Mouse (Mus musculus): ENCODE results near the gene 1700066M21Rik. TPM values are rescaled to one million over a fixed set of nuclear protein-coding genes. Genes with fewer than 3 reads are reported as not detected.

Gene 1700066M21Rik
- 14.7 and 17.6 TPM in 2 replicates for polyA plus RNA-seq (2015; fragmentation: Nextera tagmentation; extraction: Ambion mirVana)

DNA sequence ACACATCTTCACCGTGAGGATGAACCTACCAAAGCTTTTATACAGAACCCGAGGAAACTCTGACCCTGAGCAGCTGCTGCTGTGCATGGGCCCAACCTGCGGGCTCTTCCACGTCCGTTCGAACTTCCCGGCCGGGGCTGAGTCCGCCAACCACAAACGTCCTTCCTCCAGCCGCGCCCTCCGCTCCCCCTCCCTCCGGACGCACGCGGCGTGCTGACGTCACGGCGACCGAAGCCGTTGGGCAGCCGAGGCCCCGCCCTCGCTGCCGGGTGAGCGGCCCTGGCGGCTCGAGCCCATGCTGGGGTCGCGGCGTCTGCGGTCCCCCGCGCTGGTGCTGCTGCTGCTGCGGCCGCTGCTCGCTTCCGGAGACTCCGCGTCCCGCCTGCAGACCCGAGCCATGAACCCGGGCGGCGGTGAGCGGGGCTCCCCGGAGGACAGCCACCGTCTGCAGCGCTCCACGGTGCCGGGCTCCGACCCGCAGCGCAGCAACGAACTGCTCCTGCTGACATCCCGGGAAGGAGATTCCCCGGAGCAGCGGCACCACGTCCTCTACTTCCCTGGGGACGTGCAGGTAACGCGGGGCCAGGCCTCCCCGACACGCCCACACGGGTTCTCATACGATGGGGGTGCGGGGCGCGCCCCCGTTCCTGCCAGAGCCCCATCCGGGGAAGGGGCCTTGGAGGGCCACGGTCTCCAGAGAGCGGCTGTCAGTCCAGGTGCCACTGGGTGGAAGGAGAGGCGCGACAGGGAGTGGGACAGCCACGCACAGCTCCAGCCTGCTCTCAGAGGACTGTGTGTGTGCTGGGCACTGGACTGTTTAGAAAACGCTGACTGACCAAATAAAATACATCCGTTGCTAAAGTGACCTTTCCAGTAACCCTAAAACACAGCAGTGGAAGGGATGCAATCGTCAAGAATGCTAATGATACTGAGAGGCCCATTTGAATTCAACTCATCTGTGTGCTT lies at the start of gene 1700066M21Rik:
1700066M21Rik (plus strand) TSS at position 245 of the 966 bp plus-strand sequence.
- H3K9ac ChIP-seq = peak within 1 kb of the TSS; percentile 96
- ATAC-seq (ENCODE audit: low FRiP score) = peak; percentile 96
- H3K27me3 ChIP-seq = no peaks in the 10 kb centered on the region
- H3K4me3 ChIP-seq = peak within 1 kb of the TSS; percentile 96
- H3K4me1 ChIP-seq (replicated peaks) = peaks cover 19% of the 10 kb centered on the region
- WGBS = under 1% methylated on average over 81 of the region's 81 CpGs
- H3K9me3 ChIP-seq = no peaks in the 10 kb centered on the region
- H3K27ac ChIP-seq = peak within 1 kb of the TSS; percentile 93
- H3K4me2 ChIP-seq = peak within 1 kb of the TSS; percentile 84
- no peaks in the 10 kb centered on the region for H3K36me3 ChIP-seq

DNA sequence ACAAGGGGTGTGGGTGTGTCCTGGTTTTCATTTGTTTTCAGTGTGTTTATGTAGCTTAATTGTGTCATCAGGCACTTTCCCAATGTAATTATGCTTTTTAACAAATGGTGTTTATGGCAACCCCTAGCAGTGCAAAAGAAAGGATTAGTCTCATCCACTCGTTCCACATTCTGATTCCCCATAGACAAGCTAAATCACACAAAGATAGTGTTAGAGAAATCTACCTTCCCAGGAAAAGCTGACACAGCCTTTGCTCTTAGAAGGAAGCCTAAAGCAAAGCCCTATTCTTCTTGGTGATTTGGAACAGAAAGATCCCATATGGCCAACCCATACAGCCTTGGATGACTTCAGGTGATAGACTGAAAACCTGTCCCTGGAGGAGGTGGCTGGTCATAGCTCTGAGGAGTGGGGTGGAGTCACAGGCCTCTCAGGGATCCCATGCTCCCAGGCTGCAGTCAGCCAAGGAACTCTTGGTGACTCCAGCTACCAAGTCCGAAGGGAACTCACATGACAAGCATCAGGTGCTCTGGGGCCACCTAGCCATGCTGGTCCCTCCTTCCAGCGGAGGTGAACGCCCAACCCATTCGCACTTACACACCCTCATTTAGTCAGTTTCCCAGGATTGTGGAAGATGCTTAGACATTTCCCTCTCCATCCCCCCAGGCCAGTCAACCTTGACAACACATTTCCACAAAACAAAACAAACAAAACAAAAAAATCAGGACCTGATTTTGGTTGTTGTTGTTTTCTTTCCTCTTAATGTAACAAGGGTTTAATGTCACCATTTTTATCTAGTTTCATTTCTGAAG lies 47.9 kb upstream of the 1700066M21Rik start:
- ATAC-seq (ENCODE audit: low FRiP score) = no peak
- H3K9ac ChIP-seq = no peak overlapping the region
- no peaks in the 10 kb centered on the region for H3K9me3 ChIP-seq
- no peak overlapping the region for H3K4me3 ChIP-seq
- H3K27ac ChIP-seq = no peak overlapping the region
- H3K27me3 ChIP-seq = no peaks in the 10 kb centered on the region
- no peaks in the 10 kb centered on the region for H3K36me3 ChIP-seq
- 86% methylated on average over 5 of the region's 5 CpGs for WGBS
- peaks cover 5% of the 10 kb centered on the region; the same call in 1 of the 2 replicates for H3K4me1 ChIP-seq (replicated peaks)
- H3K4me2 ChIP-seq = no peak overlapping the region

DNA sequence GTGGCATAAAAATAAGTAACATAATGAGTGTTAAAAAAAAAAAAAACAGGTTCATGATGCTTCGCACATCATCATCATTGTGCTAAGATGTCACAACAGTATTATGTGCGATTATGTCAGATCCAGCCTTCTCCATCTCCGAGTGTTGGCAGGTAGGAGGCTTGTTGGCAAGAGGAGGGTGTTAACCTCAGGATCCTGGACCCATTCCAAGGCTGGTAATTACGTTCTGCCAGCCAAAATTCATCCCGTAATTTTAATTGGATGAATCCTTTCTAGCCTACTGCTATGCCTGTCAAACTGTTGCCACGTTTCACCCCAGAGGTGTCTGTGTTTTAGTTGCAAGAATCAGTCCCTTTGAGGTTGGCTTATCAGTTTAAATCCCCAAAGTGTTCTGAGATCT lies 47.2 kb upstream of the 1700066M21Rik start:
- Histone ChIP-seq H3K27me3 (no peaks in the 10 kb centered on the region), H3K9ac (no peak overlapping the region), H3K27ac (no peak overlapping the region), H3K36me3 (no peaks in the 10 kb centered on the region), H3K9me3 (no peaks in the 10 kb centered on the region), H3K4me2 (no peak overlapping the region), H3K4me3 (no peak overlapping the region), H3K4me1 (replicated peaks) (peaks cover 5% of the 10 kb centered on the region; the same call in 1 of the 2 replicates)
- no peak for ATAC-seq (ENCODE audit: low FRiP score)
- WGBS = 64% methylated on average over 6 of the region's 6 CpGs

DNA sequence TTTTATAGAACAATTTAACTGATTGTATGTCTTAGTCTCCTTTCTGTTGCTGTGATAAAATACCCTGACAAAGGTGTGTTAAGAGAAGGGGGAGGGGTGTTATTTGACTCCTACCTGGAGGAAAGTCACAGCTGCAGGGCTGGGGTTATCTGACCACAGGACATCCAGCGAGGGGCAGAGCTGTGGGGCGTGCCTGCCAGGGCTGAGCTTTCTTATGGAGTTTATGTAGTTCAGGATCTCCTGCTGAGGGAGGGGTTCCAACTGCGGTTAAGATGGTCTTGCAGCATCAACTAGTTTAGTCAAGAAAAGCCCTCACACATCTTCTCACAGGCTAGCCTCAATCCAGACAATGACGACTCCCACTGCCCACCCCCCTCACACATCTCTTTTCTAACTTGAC lies 45.4 kb upstream of the 1700066M21Rik start:
- H3K4me3 ChIP-seq = no peak overlapping the region
- no peak overlapping the region for H3K9ac ChIP-seq
- H3K4me1 ChIP-seq (replicated peaks) = peaks cover 5% of the 10 kb centered on the region; the same call in 1 of the 2 replicates
- WGBS = 32% methylated on average over 4 of the region's 4 CpGs
- H3K9me3 ChIP-seq = no peaks in the 10 kb centered on the region
- ATAC-seq (ENCODE audit: low FRiP score) = no peak
- no peaks in the 10 kb centered on the region for H3K27me3 ChIP-seq
- H3K27ac ChIP-seq = no peak overlapping the region
- no peak overlapping the region for H3K4me2 ChIP-seq
- H3K36me3 ChIP-seq = no peaks in the 10 kb centered on the region

DNA sequence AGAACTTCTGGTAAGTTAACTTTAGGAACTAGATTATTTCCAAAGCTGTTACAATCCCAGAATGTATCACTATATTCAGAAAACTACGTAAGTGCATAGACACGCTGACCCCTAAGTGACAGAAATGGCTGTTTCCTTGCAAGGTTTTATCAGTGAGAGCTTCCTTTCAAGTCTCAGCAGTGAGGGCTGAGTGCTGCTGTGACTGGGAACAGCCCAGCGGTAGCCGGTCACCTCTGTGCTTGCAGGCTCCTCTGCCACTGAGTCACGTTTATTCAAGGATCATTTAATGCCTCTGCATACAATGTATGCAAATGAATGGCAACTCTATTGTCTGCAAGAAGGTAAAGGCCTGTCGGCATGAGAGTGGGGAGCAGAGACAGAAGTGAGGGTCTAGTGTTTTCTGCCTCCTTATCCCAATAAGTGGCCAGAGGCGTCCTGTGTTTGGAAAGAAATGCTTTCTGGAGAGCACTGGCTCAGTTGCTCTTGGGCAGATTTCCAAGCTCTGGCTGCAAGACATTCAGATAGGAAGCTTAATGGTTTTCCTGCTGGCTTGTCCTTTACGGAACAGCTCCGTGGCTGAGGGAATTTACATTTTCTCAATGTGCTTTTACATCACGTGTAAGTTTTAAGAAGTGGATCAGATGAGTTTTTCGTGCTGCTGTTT lies 43.7 kb upstream of the 1700066M21Rik start:
- Histone ChIP-seq H3K9ac (no peak overlapping the region), H3K4me2 (no peak overlapping the region), H3K4me1 (replicated peaks) (peaks cover 5% of the 10 kb centered on the region; the same call in 1 of the 2 replicates), H3K27ac (no peak overlapping the region; the same call in 1 of the 2 replicates), H3K27me3 (no peaks in the 10 kb centered on the region), H3K9me3 (no peaks in the 10 kb centered on the region), H3K4me3 (no peak overlapping the region), H3K36me3 (no peaks in the 10 kb centered on the region)
- WGBS = 29% methylated on average over 11 of the region's 11 CpGs
- ATAC-seq (ENCODE audit: low FRiP score) = no peak

DNA sequence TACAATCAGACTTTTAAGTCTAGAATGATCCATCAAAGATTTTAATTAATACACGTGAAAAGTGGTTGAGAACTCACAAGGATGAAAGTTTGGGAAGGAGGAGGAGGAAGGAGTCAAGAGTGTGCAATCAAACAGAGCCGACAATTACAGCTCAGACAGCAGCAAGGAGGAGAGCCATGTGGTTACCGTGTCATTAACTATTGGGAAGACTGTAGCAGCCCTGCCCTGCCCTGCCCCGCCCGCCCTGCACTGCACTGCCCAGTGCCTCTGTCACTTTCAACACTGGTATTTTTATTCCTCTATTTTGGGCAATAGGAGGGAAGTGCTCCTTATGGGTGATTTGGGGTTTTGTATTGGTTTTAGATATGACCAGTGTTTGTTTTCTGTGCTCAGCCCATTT lies 42.2 kb upstream of the 1700066M21Rik start:
- 78% methylated on average over 5 of the region's 5 CpGs for WGBS

DNA sequence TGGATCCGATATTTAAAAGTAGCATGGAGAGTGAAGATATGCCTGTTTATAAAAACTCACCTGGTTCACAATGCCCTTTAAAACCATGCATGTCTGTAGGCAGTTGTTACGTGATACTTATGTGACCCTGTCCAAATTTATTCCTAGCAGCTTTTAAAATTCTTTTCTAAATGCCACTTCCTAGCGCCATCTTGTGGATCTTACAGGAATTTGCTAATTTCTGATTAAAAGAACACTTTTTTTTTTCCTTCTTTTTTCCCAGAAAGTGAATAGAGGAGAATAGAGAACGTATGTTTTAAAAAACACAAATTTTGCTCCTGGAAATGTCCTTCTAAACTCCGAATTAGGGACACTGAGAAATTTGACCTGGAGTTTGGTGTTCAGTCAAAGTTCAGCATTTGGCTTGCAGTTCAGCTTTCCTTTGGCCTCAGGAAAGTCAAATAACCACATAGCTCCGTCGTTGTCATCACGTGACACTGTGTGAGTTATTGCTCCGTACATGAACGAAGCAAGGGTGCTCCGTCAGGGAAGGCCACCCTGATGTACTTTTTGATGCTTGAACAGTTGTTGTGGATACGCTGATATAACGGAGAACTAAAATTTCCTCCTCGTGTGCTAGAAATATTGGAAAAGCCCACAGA lies 38.1 kb upstream of the 1700066M21Rik start:
- no peaks in the 10 kb centered on the region for H3K4me1 ChIP-seq (replicated peaks)
- no peak overlapping the region for H3K27ac ChIP-seq
- H3K9ac ChIP-seq = no peak overlapping the region
- no peaks in the 10 kb centered on the region for H3K9me3 ChIP-seq
- no peak for ATAC-seq (ENCODE audit: low FRiP score)
- no peak overlapping the region for H3K4me3 ChIP-seq
- no peaks in the 10 kb centered on the region for H3K36me3 ChIP-seq
- no peak overlapping the region for H3K4me2 ChIP-seq
- WGBS = 58% methylated on average over 14 of the region's 14 CpGs
- no peaks in the 10 kb centered on the region for H3K27me3 ChIP-seq

More for the DNA sequence above, 42.2 kb upstream of the 1700066M21Rik start:
- Histone ChIP-seq H3K4me1 (replicated peaks) (peaks cover 5% of the 10 kb centered on the region; the same call in 1 of the 2 replicates), H3K9me3 (no peaks in the 10 kb centered on the region), H3K27me3 (no peaks in the 10 kb centered on the region), H3K9ac (no peak overlapping the region), H3K4me3 (no peak overlapping the region), H3K27ac (no peak overlapping the region), H3K4me2 (no peak overlapping the region), H3K36me3 (no peaks in the 10 kb centered on the region)
- ATAC-seq (ENCODE audit: low FRiP score) = no peak

DNA sequence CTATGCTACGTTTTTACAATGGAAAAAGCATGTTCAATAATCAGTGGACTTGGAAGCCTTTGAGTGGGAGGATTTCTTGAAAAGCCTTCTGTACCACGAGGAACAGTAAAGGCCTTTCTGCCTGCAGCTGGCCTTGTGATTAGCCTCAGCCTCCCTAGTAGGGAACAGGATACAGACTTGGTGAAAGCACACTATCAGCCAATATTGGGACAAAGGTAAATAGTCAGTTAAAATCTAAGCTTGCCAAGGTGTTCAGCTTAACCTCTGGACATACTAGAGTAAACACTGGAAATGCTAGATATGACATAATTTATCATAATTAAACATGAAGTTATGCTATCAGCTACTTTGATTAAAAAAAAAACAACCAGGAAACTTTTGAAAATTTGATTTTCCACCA lies 36.2 kb upstream of the 1700066M21Rik start:
- H3K4me1 ChIP-seq (replicated peaks) = 0 out of 2 replicates have a peak, but pooled peaks cover 3% of the 10 kb centered on the region
- no peak overlapping the region for H3K27ac ChIP-seq
- H3K4me2 ChIP-seq = no peak overlapping the region
- H3K4me3 ChIP-seq = no peak overlapping the region
- H3K27me3 ChIP-seq = no peaks in the 10 kb centered on the region
- H3K9me3 ChIP-seq = no peaks in the 10 kb centered on the region
- no peak overlapping the region for H3K9ac ChIP-seq
- WGBS = 25% methylated on average over 2 of the region's 2 CpGs
- H3K36me3 ChIP-seq = no peaks in the 10 kb centered on the region
- no peak for ATAC-seq (ENCODE audit: low FRiP score)

DNA sequence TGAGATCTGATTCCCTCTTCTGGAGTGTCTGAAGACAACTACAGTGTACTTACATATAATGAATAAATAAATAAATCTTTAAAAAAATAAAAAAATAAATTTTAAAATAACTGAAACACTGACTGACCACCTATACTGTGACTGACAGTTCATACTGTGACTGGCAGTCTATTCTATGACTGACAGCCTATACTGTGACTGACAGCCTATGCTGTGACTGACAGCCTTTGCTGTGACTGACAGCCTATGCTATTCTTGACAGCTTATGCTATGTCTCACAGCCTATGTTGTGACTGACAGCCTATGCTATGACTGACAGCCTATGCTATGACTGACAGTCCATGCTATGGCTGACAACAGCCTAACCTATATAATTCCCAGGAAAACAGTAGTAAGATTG lies 29.9 kb upstream of the 1700066M21Rik start:
- no peak overlapping the region for H3K4me3 ChIP-seq
- H3K4me2 ChIP-seq = no peak overlapping the region
- H3K27me3 ChIP-seq = no peaks in the 10 kb centered on the region
- H3K9ac ChIP-seq = no peak overlapping the region
- no peak for ATAC-seq (ENCODE audit: low FRiP score)
- no peaks in the 10 kb centered on the region for H3K36me3 ChIP-seq
- H3K9me3 ChIP-seq = no peaks in the 10 kb centered on the region
- H3K4me1 ChIP-seq (replicated peaks) = 0 out of 2 replicates have a peak, but pooled peaks cover 3% of the 10 kb centered on the region
- H3K27ac ChIP-seq = no peak overlapping the region

DNA sequence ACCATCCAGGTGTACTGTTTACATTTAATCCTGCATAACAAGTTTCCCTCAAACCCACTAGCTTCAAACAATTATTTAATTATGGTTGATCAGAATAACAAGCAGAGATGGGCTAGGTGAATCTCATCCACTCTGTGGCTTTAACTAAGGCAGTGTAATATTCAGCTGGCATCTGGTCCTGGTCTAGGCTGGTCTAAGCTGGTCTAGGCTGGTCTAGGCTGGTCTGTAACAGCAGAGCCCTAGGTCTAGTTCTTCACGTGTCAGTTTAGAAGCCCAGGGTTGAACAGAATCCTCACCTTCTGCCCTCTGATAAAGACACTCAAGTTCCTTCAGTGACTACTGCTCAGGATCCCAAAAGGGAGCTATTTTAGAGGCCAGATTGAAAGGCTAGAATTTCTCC lies 25.5 kb upstream of the 1700066M21Rik start:
- H3K4me2 ChIP-seq = no peak overlapping the region
- H3K4me3 ChIP-seq = no peak overlapping the region
- no peaks in the 10 kb centered on the region for H3K4me1 ChIP-seq (replicated peaks)
- no peaks in the 10 kb centered on the region for H3K9me3 ChIP-seq
- no peaks in the 10 kb centered on the region for H3K36me3 ChIP-seq
- H3K27ac ChIP-seq = no peak overlapping the region
- H3K9ac ChIP-seq = no peak overlapping the region
- no peaks in the 10 kb centered on the region for H3K27me3 ChIP-seq
- ATAC-seq (ENCODE audit: low FRiP score) = no peak
- 81% methylated on average over 1 of the region's 1 CpGs for WGBS

DNA sequence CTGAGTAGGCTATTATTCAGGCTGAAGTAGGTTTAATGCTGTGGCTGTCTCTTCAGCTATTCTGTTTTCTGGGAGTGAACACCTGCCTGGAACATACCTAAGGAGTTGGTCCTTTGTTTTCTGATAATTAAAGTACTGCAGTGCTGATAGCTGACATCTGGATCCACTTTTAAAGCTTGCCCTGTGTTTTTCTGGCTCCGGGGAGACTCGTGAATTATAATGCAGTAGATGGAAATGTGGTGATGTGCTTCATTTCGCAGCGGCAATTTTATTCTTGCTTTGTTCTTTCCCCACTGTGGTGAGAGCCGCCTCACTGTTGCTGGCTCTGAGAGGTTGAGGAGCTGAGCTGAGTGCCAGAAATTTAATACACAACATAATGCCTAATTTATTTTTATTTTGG lies 18.9 kb upstream of the 1700066M21Rik start:
- H3K9me3 ChIP-seq = no peaks in the 10 kb centered on the region
- 81% methylated on average over 5 of the region's 5 CpGs for WGBS
- H3K9ac ChIP-seq = no peak overlapping the region
- no peak overlapping the region for H3K4me3 ChIP-seq
- H3K36me3 ChIP-seq = no peaks in the 10 kb centered on the region
- no peak for ATAC-seq (ENCODE audit: low FRiP score)
- no peak overlapping the region for H3K27ac ChIP-seq
- no peaks in the 10 kb centered on the region for H3K27me3 ChIP-seq
- H3K4me1 ChIP-seq (replicated peaks) = no peaks in the 10 kb centered on the region
- no peak overlapping the region for H3K4me2 ChIP-seq

All from hindbrain, embryonic 13.5 days (tissue).